Mouse (Mus musculus): Measurements from ENCODE around the gene Ptpn23. TPM values are rescaled to one million over a fixed set of nuclear protein-coding genes. Genes with fewer than 3 reads are reported as not detected.

Ptpn23 gene
- polyA plus RNA-seq, 1 experiment: 20.4 TPM

- Histone ChIP-seq H3K27ac (ENCODE audit: control insufficient read depth, insufficient read depth, low read depth, low read length, poor library complexity) (no peak overlapping the region), H3K4me3 (replicated peaks; ENCODE audit: control insufficient read depth, low read depth, low read length) (no peak overlapping the region), H3K4me1 (ENCODE audit: control insufficient read depth, insufficient read depth, low read length) (no peaks in the 10 kb centered on the region)
- WGBS: 88% methylated on average over 3 of the region's 3 CpGs
- TF ChIP-seq CTCF (IDR thresholded peaks at IDR 0.05; ENCODE audit: control insufficient read depth, insufficient read depth, low read length): no peak
- TF ChIP-seq POLR2A (IDR thresholded peaks at IDR 0.05; ENCODE audit: borderline replicate concordance, control insufficient read depth, low read depth, low read length): no peak
Measured at GRCm38 (mm10) chr9:110375668-110376067, 32.3 kb downstream of the Ptpn23 start.

DNA sequence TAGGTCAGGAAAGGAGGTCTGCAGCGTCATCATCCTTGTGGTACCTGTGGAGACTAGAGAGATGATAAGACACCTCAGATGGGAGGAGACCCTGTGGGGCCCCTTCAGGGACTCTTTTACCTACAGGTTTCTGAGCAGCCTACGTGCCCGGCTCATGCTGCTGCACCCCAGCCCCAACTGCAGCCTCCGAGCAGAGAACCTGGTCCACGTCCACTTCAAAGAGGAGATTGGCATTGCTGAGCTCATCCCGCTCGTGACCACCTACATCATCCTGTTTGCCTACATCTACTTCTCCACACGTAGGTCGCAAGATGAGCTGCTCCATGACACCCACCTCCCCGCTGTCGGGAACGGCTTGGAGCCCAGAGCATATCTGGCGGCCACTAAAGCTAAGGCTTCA, 34.1 kb downstream of the Ptpn23 start:
- WGBS: 90% methylated on average over 13 of the region's 13 CpGs
- H3K4me3 ChIP-seq (replicated peaks; ENCODE audit: control insufficient read depth, low read depth, low read length): no peak overlapping the region
- no peak for TF ChIP-seq CTCF (IDR thresholded peaks at IDR 0.05; ENCODE audit: control insufficient read depth, insufficient read depth, low read length)
- no peak for TF ChIP-seq POLR2A (IDR thresholded peaks at IDR 0.05; ENCODE audit: borderline replicate concordance, control insufficient read depth, low read depth, low read length)
- no peaks in the 10 kb centered on the region for H3K4me1 ChIP-seq (ENCODE audit: control insufficient read depth, insufficient read depth, low read length)
- no peak overlapping the region for H3K27ac ChIP-seq (ENCODE audit: control insufficient read depth, insufficient read depth, low read depth, low read length, poor library complexity)

DNA sequence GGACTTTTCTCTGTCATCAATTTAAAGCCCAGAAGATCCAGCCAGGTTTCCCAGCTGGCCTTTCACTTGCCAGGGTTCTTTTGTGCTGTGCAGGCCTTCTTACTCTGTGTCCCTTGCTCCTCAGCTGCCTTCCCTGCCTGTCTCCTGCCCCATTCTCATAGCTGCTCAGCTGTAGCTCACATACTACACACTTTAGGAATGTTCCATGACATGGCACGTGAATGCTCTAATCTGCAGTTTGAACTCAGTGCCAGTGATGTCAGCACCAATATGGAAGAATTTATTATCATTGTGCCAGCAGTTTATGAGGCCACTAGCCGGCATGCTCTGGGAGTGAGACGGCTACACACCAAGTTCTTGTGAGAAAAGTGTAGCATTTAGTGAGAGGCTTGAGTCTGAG, 38.2 kb downstream of the Ptpn23 start:
- Histone ChIP-seq H3K4me3 (replicated peaks; ENCODE audit: control insufficient read depth, low read depth, low read length) (no peak overlapping the region), H3K4me1 (ENCODE audit: control insufficient read depth, insufficient read depth, low read length) (no peaks in the 10 kb centered on the region), H3K27ac (ENCODE audit: control insufficient read depth, insufficient read depth, low read depth, low read length, poor library complexity) (no peak overlapping the region)
- 85% methylated on average over 3 of the region's 3 CpGs for WGBS
- no peak for TF ChIP-seq POLR2A (IDR thresholded peaks at IDR 0.05; ENCODE audit: borderline replicate concordance, control insufficient read depth, low read depth, low read length)
- TF ChIP-seq CTCF (IDR thresholded peaks at IDR 0.05; ENCODE audit: control insufficient read depth, insufficient read depth, low read length): no peak

DNA sequence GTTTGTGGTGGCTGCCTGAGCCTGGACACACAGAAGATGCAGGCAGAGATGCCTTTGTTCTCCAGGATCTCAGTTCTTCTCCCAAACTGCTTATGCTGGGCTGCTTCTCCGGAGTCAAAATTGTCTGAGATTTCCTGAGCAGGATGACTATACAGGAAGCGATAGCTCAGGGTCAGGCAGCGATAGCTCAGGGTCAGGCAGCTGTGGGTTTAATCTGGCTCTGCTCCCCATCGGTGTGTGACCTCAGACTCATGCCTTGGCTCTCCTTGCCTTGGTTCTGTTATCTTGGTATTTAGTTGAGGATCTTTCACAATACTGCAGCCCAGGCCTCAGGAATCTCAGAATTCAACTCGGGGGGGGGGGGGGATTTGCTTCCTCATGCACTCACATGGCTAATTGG, 41.3 kb downstream of the Ptpn23 start:
- WGBS: 36% methylated on average over 5 of the region's 5 CpGs

GRCm38 (mm10) chr9:110362337-110362736, 45.7 kb downstream of the Ptpn23 start:
- Histone ChIP-seq H3K4me1 (ENCODE audit: control insufficient read depth, insufficient read depth, low read length) (no peaks in the 10 kb centered on the region), H3K27ac (ENCODE audit: control insufficient read depth, insufficient read depth, low read depth, low read length, poor library complexity) (no peak overlapping the region), H3K4me3 (replicated peaks; ENCODE audit: control insufficient read depth, low read depth, low read length) (no peak overlapping the region)
- no peak for TF ChIP-seq CTCF (IDR thresholded peaks at IDR 0.05; ENCODE audit: control insufficient read depth, insufficient read depth, low read length)
- no peak for TF ChIP-seq POLR2A (IDR thresholded peaks at IDR 0.05; ENCODE audit: borderline replicate concordance, control insufficient read depth, low read depth, low read length)
- 87% methylated on average over 10 of the region's 10 CpGs for WGBS

More for the DNA sequence above, 41.3 kb downstream of the Ptpn23 start:
- TF ChIP-seq POLR2A (IDR thresholded peaks at IDR 0.05; ENCODE audit: borderline replicate concordance, control insufficient read depth, low read depth, low read length): no peak
- H3K4me3 ChIP-seq (replicated peaks; ENCODE audit: control insufficient read depth, low read depth, low read length): no peak overlapping the region
- no peaks in the 10 kb centered on the region for H3K4me1 ChIP-seq (ENCODE audit: control insufficient read depth, insufficient read depth, low read length)
- H3K27ac ChIP-seq (ENCODE audit: control insufficient read depth, insufficient read depth, low read depth, low read length, poor library complexity): no peak overlapping the region

GRCm38 (mm10) chr9:110361299-110361698, 46.7 kb downstream of the Ptpn23 start:
- TF ChIP-seq POLR2A (IDR thresholded peaks at IDR 0.05; ENCODE audit: borderline replicate concordance, control insufficient read depth, low read depth, low read length) (no peak), CTCF (IDR thresholded peaks at IDR 0.05; ENCODE audit: control insufficient read depth, insufficient read depth, low read length) (no peak)
- Histone ChIP-seq H3K27ac (ENCODE audit: control insufficient read depth, insufficient read depth, low read depth, low read length, poor library complexity) (no peak overlapping the region), H3K4me3 (replicated peaks; ENCODE audit: control insufficient read depth, low read depth, low read length) (no peak overlapping the region), H3K4me1 (ENCODE audit: control insufficient read depth, insufficient read depth, low read length) (no peaks in the 10 kb centered on the region)
- WGBS: 86% methylated on average over 12 of the region's 12 CpGs

DNA sequence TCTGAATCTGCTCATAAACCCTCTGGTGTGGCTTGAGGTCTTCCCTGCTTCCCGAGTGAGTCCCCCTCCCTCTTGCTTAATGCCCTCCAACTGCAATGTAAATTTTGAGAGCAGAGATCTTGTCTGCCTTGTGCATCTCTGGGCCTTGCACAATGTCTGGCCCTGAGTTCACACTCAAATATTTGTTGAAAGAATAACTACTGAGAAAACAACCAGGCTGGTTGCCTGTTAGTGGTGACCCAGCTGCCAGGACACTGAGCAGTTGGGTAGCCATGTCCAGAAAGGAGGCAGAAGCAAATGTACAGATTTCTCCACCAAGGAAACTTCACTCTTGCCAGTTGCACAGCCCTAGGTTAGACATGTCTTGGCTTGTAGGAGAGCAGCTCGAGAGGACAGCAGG, 49.7 kb downstream of the Ptpn23 start:
- Histone ChIP-seq H3K4me3 (replicated peaks; ENCODE audit: control insufficient read depth, low read depth, low read length) (no peak overlapping the region), H3K4me1 (ENCODE audit: control insufficient read depth, insufficient read depth, low read length) (no peaks in the 10 kb centered on the region), H3K27ac (ENCODE audit: control insufficient read depth, insufficient read depth, low read depth, low read length, poor library complexity) (no peak overlapping the region)
- 65% methylated on average over 2 of the region's 2 CpGs for WGBS
- TF ChIP-seq POLR2A (IDR thresholded peaks at IDR 0.05; ENCODE audit: borderline replicate concordance, control insufficient read depth, low read depth, low read length) (no peak), CTCF (IDR thresholded peaks at IDR 0.05; ENCODE audit: control insufficient read depth, insufficient read depth, low read length) (no peak)

- 23% methylated on average over 8 of the region's 8 CpGs for WGBS
- peak overlapping the region; percentile 68 for H3K27ac ChIP-seq (ENCODE audit: control insufficient read depth, insufficient read depth, low read depth, low read length, poor library complexity)
- H3K4me1 ChIP-seq (ENCODE audit: control insufficient read depth, insufficient read depth, low read length): peaks cover 3% of the 10 kb centered on the region
- TF ChIP-seq CTCF (IDR thresholded peaks at IDR 0.05; ENCODE audit: control insufficient read depth, insufficient read depth, low read length): no peak
- TF ChIP-seq POLR2A (IDR thresholded peaks at IDR 0.05; ENCODE audit: borderline replicate concordance, control insufficient read depth, low read depth, low read length): no peak
- H3K4me3 ChIP-seq (replicated peaks; ENCODE audit: control insufficient read depth, low read depth, low read length): no peak overlapping the region
Measured at GRCm38 (mm10) chr9:110351932-110352632, 55.9 kb downstream of the Ptpn23 start.

DNA sequence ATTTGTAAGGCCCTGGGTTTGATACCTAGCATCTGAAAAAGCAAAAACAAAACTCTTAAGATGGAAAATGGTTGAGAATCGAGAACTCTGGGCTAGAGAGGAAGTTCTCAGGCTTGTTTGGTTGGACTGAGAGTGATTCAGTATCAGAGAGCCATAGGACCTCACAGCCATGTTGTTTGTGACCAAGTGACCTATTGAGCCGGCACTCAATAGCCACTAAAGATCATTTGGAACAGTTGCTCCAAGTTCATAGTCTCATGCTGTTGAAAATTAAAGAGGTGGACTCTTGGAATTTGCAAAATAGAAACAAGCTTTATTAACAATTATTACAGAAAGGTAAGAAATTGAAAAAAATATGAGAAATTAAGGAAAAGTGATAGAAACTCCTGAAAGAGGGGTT, 56.7 kb downstream of the Ptpn23 start:
- Histone ChIP-seq H3K27ac (ENCODE audit: control insufficient read depth, insufficient read depth, low read depth, low read length, poor library complexity) (no peak overlapping the region), H3K4me1 (ENCODE audit: control insufficient read depth, insufficient read depth, low read length) (peaks cover 3% of the 10 kb centered on the region), H3K4me3 (replicated peaks; ENCODE audit: control insufficient read depth, low read depth, low read length) (no peak overlapping the region)
- TF ChIP-seq CTCF (IDR thresholded peaks at IDR 0.05; ENCODE audit: control insufficient read depth, insufficient read depth, low read length) (no peak), POLR2A (IDR thresholded peaks at IDR 0.05; ENCODE audit: borderline replicate concordance, control insufficient read depth, low read depth, low read length) (no peak)
- WGBS: 48% methylated on average over 2 of the region's 2 CpGs
